Mouse (Mus musculus): ENCODE results near the gene Arhgap17.

DNA sequence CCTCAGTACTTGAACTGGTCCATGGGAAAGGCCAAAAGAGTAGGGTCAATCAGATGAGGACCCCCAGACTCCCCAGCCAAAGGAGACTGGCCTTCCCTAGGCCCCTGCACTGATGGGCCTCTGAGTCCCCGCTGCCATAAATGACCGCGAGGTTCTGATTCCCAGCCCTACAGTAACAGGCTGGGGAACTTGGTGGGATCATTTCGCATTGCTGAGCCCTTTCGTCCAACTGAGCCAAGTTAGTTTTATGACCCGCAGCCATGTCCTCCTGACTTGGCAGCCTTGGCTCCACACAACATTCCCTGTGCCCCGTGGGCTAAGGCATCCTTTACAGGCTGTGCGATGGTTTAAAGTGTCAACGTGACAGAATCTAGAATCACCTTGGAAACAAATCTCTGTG, 985 bp upstream of the Arhgap17 start:
- no peak for TF ChIP-seq CTCF (IDR thresholded peaks at IDR 0.05; ENCODE audit: control insufficient read depth, insufficient read depth, insufficient replicate concordance, low read depth, low read length)
- TF ChIP-seq POLR2A (IDR thresholded peaks at IDR 0.05; ENCODE audit: control insufficient read depth, low read depth, low read length), result no peak
